Mouse (Mus musculus): Measurements from ENCODE around the gene Cdh4.

DNA sequence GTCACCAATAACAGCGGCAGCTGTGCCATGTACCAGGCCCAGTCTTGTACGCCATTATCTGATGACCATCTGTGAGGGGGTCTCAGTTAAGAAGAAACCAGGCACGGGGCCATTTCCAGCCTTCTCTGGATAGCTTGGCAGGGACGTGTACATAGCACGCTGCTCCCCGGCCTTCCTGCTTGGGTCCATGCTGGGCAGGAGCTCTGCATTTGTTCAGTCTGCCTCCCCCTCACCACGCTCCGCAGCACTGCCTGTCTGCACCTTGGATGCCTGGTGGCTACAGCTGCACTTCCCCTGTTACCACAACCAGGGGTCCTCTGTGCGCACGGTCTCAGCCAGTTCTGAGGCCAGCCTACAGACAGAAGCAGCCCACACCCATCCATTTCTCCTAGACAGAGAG, 163.0 kb downstream of the Cdh4 start:
- TF ChIP-seq CTCF (conservative IDR thresholded peaks at IDR 0.05; ENCODE audit: low read length): no peak
- no peak for TF ChIP-seq POU5F1 (IDR thresholded peaks at IDR 0.05; ENCODE audit: borderline replicate concordance, low read length)

All from E14TG2a.4 (cell line).